Mouse (Mus musculus): ENCODE measurements around the gene Gm42906. TPM values are rescaled to one million over a fixed set of nuclear protein-coding genes. Genes with fewer than 3 reads are reported as not detected.
A peak's percentile ranks its signal among the peaks of the same experiment; 100 is the strongest.

The Gm42906 gene
- polyA plus RNA-seq, 1 experiment from 2014 or later = not detected

DNA sequence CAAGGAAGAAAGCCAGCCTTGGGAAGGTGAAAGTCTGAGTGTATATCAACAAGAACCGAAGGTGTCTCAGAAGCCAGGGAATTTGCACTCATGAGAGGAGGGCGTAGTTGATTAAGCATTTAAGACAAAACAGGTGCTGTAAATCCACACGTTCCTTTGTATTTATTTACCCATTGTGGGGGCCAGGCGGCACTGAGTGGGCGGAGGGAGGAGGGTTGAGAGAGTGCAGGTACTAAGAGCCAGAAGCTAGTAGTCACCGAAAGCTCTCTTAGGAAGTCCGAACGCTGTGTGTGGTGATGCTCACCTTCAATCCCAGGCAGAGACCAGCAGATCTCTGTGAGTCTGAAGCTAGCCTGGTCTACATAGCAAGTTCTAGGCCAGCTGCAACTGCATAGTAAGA is 342.2 kb downstream of the Gm42906 start:
- H3K4me2 ChIP-seq (replicated peaks; ENCODE audit: low read depth) = no peak overlapping the region
- WGBS = 71% methylated on average over 8 of the region's 8 CpGs
- H3K9me3 ChIP-seq (ENCODE audit: control insufficient read depth) = no peaks in the 10 kb centered on the region
- H3K9ac ChIP-seq (ENCODE audit: low read depth, low read length) = no peak overlapping the region
- H3K4me1 ChIP-seq (replicated peaks; ENCODE audit: control insufficient read depth, insufficient read depth, low read length) = peaks cover 4% of the 10 kb centered on the region; the same call in 1 of the 2 replicates
- no peak overlapping the region for H3K4me3 ChIP-seq (ENCODE audit: low read depth, low read length)
- no peak overlapping the region for H3K27ac ChIP-seq (ENCODE audit: low read depth, low read length)
- TF ChIP-seq CTCF (IDR thresholded peaks at IDR 0.05; ENCODE audit: low read depth) = no peak
- no peak for ATAC-seq
- no peaks in the 10 kb centered on the region for H3K36me3 ChIP-seq (ENCODE audit: control insufficient read depth, insufficient read depth)
- H3K27me3 ChIP-seq (replicated peaks; ENCODE audit: control insufficient read depth, insufficient read depth, low read length) = no peaks in the 10 kb centered on the region

DNA sequence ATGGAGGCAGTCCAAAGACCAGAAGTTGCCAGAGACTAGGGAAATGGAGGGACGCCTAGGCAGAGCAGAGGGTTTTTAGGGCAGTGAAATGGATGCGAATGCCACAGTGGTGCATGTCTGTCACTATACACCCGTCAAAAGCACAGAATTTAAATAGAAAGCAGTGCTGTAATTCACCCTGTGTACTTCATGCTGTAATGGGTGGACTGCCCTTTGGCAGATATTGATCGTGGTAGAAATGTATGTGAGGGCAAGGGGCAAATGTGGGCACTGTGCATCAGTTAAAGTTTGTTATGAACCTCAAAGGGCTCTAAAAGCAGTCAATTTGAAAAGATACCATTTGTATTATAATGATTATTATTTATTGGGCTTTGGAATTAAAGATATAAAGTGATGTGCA is 347.7 kb downstream of the Gm42906 start:
- no peak for TF ChIP-seq CTCF (IDR thresholded peaks at IDR 0.05; ENCODE audit: low read depth)
- no peak overlapping the region for H3K9ac ChIP-seq (ENCODE audit: low read depth, low read length)
- H3K4me3 ChIP-seq (ENCODE audit: low read depth, low read length) = no peak overlapping the region
- H3K4me1 ChIP-seq (replicated peaks; ENCODE audit: control insufficient read depth, insufficient read depth, low read length) = no peaks in the 10 kb centered on the region
- no peaks in the 10 kb centered on the region for H3K9me3 ChIP-seq (ENCODE audit: control insufficient read depth)
- 61% methylated on average over 4 of the region's 4 CpGs for WGBS
- H3K4me2 ChIP-seq (replicated peaks; ENCODE audit: low read depth) = no peak overlapping the region
- peak; percentile 66 for ATAC-seq
- H3K27me3 ChIP-seq (replicated peaks; ENCODE audit: control insufficient read depth, insufficient read depth, low read length) = no peaks in the 10 kb centered on the region
- H3K36me3 ChIP-seq (ENCODE audit: control insufficient read depth, insufficient read depth) = no peaks in the 10 kb centered on the region
- H3K27ac ChIP-seq (ENCODE audit: low read depth, low read length) = 0 out of 2 replicates have a peak overlapping the region, but pooled peaks have one; percentile 46

DNA sequence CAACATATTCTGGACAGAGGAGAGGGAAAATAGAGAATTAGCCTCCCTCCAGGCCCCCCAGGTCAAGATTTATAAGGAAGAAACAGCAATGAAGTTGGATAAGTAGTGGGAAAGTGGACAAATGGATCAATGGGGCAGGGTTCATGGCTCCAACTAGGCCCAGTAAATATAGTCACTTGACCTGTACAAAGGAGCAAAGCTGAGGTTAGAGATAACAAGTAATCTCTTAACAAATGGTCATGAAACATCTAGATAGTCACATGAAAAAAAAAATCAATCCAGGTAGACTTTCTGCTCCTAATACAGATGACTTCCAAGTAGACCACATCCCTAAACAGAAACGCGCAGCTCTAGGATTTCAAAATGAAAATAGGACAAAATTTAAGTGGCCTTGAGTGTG is 350.0 kb downstream of the Gm42906 start:
- Histone ChIP-seq H3K36me3 (ENCODE audit: control insufficient read depth, insufficient read depth) (no peaks in the 10 kb centered on the region), H3K9me3 (ENCODE audit: control insufficient read depth) (no peaks in the 10 kb centered on the region), H3K4me3 (ENCODE audit: low read depth, low read length) (no peak overlapping the region), H3K27me3 (replicated peaks; ENCODE audit: control insufficient read depth, insufficient read depth, low read length) (no peaks in the 10 kb centered on the region), H3K4me2 (replicated peaks; ENCODE audit: low read depth) (no peak overlapping the region), H3K4me1 (replicated peaks; ENCODE audit: control insufficient read depth, insufficient read depth, low read length) (no peaks in the 10 kb centered on the region), H3K9ac (ENCODE audit: low read depth, low read length) (no peak overlapping the region), H3K27ac (ENCODE audit: low read depth, low read length) (no peak overlapping the region)
- WGBS = 68% methylated on average over 2 of the region's 2 CpGs
- TF ChIP-seq CTCF (IDR thresholded peaks at IDR 0.05; ENCODE audit: low read depth) = no peak
- 0 out of 2 replicates have a peak, but pooled peaks have one; percentile 20 for ATAC-seq

DNA sequence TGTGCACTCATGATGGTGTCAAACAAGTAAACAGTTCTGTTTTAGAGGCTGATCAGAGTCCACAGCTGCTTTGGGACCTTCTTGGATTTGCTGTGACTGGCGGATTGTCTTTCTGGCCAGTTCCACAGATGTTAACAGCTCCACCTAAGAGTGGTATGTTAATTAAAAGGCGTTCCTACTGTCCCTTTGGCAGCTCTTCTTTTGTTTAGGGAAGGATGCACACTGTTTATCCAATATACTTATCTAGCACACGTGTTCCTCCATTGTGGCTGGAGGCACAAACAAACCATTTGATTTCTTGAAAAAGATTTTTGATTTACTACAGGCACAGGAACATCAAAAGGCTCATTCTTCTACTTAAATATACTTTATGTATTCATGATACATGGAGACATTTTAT is 351.0 kb downstream of the Gm42906 start:
- Histone ChIP-seq H3K9ac (ENCODE audit: low read depth, low read length) (no peak overlapping the region), H3K27me3 (replicated peaks; ENCODE audit: control insufficient read depth, insufficient read depth, low read length) (no peaks in the 10 kb centered on the region), H3K9me3 (ENCODE audit: control insufficient read depth) (no peaks in the 10 kb centered on the region), H3K4me3 (ENCODE audit: low read depth, low read length) (no peak overlapping the region), H3K4me2 (replicated peaks; ENCODE audit: low read depth) (no peak overlapping the region), H3K4me1 (replicated peaks; ENCODE audit: control insufficient read depth, insufficient read depth, low read length) (no peaks in the 10 kb centered on the region), H3K27ac (ENCODE audit: low read depth, low read length) (no peak overlapping the region), H3K36me3 (ENCODE audit: control insufficient read depth, insufficient read depth) (no peaks in the 10 kb centered on the region)
- ATAC-seq = no peak
- TF ChIP-seq CTCF (IDR thresholded peaks at IDR 0.05; ENCODE audit: low read depth) = no peak
- WGBS = 66% methylated on average over 3 of the region's 3 CpGs

DNA sequence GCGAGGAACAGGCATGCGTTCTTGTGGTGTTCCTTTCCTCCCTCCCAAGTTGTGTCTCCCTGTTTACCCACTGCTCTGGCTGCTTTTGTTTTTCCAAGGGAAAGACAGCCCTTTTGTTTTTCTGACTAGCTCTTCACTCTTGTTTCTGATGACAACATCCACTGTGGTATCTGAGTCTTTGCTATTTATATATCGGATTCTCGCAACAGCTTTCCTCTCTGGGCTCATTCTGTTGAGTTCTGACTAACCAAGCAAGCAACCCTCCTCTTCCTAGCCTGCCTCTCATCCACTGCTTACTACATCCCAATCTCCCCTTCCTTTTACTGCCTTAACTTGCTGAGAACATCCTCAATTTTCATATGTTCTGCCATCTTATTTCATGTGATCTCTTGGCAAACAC is 353.7 kb downstream of the Gm42906 start:
- H3K9ac ChIP-seq (ENCODE audit: low read depth, low read length) = no peak overlapping the region
- no peak overlapping the region for H3K4me2 ChIP-seq (replicated peaks; ENCODE audit: low read depth)
- no peak for TF ChIP-seq CTCF (IDR thresholded peaks at IDR 0.05; ENCODE audit: low read depth)
- H3K27me3 ChIP-seq (replicated peaks; ENCODE audit: control insufficient read depth, insufficient read depth, low read length) = no peaks in the 10 kb centered on the region
- no peak for ATAC-seq
- H3K4me3 ChIP-seq (ENCODE audit: low read depth, low read length) = no peak overlapping the region
- H3K4me1 ChIP-seq (replicated peaks; ENCODE audit: control insufficient read depth, insufficient read depth, low read length) = no peaks in the 10 kb centered on the region
- WGBS = 81% methylated on average over 4 of the region's 4 CpGs
- H3K36me3 ChIP-seq (ENCODE audit: control insufficient read depth, insufficient read depth) = no peaks in the 10 kb centered on the region
- H3K9me3 ChIP-seq (ENCODE audit: control insufficient read depth) = no peaks in the 10 kb centered on the region
- H3K27ac ChIP-seq (ENCODE audit: low read depth, low read length) = no peak overlapping the region

DNA sequence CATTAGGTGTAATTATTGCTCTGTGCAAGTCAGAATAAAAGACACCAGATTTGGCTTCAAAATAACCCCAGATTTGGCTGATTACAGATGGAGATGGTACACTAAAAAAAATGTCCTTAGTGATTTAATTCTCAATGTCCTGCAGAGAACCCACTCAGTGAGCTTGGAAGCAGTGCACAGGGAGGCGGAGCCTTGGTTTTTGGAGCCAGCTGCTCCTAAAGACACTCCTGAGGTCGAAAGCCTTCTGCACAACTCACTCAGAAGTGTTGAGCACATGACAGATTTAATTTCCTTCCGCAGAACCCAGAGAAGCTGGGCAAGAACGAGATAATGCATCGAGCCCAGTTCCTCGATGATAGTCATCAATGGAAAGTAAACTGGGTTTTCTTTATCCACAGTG is 356.5 kb downstream of the Gm42906 start:
- Histone ChIP-seq H3K4me1 (replicated peaks; ENCODE audit: control insufficient read depth, insufficient read depth, low read length) (no peaks in the 10 kb centered on the region), H3K9ac (ENCODE audit: low read depth, low read length) (no peak overlapping the region), H3K27ac (ENCODE audit: low read depth, low read length) (no peak overlapping the region), H3K27me3 (replicated peaks; ENCODE audit: control insufficient read depth, insufficient read depth, low read length) (no peaks in the 10 kb centered on the region), H3K4me2 (replicated peaks; ENCODE audit: low read depth) (no peak overlapping the region), H3K36me3 (ENCODE audit: control insufficient read depth, insufficient read depth) (no peaks in the 10 kb centered on the region), H3K4me3 (ENCODE audit: low read depth, low read length) (no peak overlapping the region), H3K9me3 (ENCODE audit: control insufficient read depth) (no peaks in the 10 kb centered on the region)
- 60% methylated on average over 6 of the region's 6 CpGs for WGBS
- no peak for ATAC-seq
- TF ChIP-seq CTCF (IDR thresholded peaks at IDR 0.05; ENCODE audit: low read depth) = no peak

DNA sequence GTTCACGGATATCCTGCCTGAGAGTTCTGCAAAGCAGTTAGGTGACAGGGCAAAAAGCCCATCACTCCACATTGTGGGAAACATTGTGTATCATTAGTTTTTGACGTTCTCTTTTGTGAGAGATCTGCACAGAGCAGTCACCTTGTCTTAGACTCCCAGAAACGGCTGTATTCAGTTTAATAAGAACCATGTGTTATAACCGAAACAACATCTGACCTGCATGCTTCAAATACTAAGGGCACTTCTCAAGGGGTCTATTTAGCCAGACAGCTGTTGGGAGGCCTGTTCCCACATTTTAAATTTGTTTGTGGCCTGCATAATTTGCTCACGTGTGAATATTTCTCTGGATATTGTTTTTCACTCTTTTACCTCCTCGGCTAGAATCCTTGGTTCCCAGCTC is 357.1 kb downstream of the Gm42906 start:
- ATAC-seq = no peak
- 80% methylated on average over 6 of the region's 6 CpGs for WGBS
- H3K4me1 ChIP-seq (replicated peaks; ENCODE audit: control insufficient read depth, insufficient read depth, low read length) = no peaks in the 10 kb centered on the region

More for the DNA sequence above, 357.1 kb downstream of the Gm42906 start:
- no peak overlapping the region for H3K9ac ChIP-seq (ENCODE audit: low read depth, low read length)
- no peaks in the 10 kb centered on the region for H3K9me3 ChIP-seq (ENCODE audit: control insufficient read depth)
- H3K36me3 ChIP-seq (ENCODE audit: control insufficient read depth, insufficient read depth) = no peaks in the 10 kb centered on the region
- no peaks in the 10 kb centered on the region for H3K27me3 ChIP-seq (replicated peaks; ENCODE audit: control insufficient read depth, insufficient read depth, low read length)
- H3K27ac ChIP-seq (ENCODE audit: low read depth, low read length) = no peak overlapping the region
- H3K4me3 ChIP-seq (ENCODE audit: low read depth, low read length) = no peak overlapping the region
- no peak overlapping the region for H3K4me2 ChIP-seq (replicated peaks; ENCODE audit: low read depth)
- TF ChIP-seq CTCF (IDR thresholded peaks at IDR 0.05; ENCODE audit: low read depth) = no peak
